Mouse (Mus musculus) midbrain, postnatal 0 days (tissue): Measurements from ENCODE around the gene St8sia1. TPM values are rescaled to one million over a fixed set of nuclear protein-coding genes. Genes with fewer than 3 reads are reported as not detected.

Source experiments
- ATAC-seq: fragments of 200-750 bp; cut with Nextera tagmentation; 2 replicates; pipeline ENCODE4 v1.8.0; 2017; ENCODE audit warnings: moderate number of reproducible peaks, mild to moderate bottlenecking, moderate TSS enrichment, moderate library complexity; ENCODE audit not compliant: low FRiP score
- DNase-seq: peaks from one replicate; pipeline ENCODE4 v3.0.0-alpha.2; 2015; ENCODE audit warnings: low spot score
- H3K27ac ChIP-seq: fragments of 300-500 bp; sonication (generic); 2 replicates; pipeline ENCODE4 v1.5.1; 2014; ENCODE audit warnings: low read depth, mild to moderate bottlenecking, low read length, mixed read lengths
- H3K27me3 ChIP-seq: fragments of 300-500 bp; sonication (generic); 2 replicates; pipeline ENCODE4 v1.6.1; 2014; ENCODE audit warnings: low read length, control low read depth, mixed read lengths; ENCODE audit not compliant: insufficient read depth
- H3K36me3 ChIP-seq: fragments of 300-500 bp; sonication (generic); 2 replicates; pipeline ENCODE4 v1.6.1; 2014; ENCODE audit warnings: low read length, control low read depth, mixed read lengths; ENCODE audit not compliant: insufficient read depth
- H3K4me1 ChIP-seq: fragments of 300-500 bp; sonication (generic); 2 replicates; pipeline ENCODE4 v1.6.1; 2014; ENCODE audit warnings: mild to moderate bottlenecking, control low read depth, antibody characterized with exemption, low read length, mixed read lengths; ENCODE audit not compliant: insufficient read depth
- H3K4me2 ChIP-seq: fragments of 300-500 bp; sonication (generic); 2 replicates; pipeline ENCODE4 v1.6.1; 2014; ENCODE audit warnings: low read depth, mild to moderate bottlenecking, low read length, mixed read lengths; ENCODE audit not compliant: poor library complexity, severe bottlenecking
- H3K4me3 ChIP-seq: fragments of 300-500 bp; sonication (generic); 2 replicates; pipeline ENCODE4 v1.5.1; 2014; ENCODE audit warnings: low read depth, mild to moderate bottlenecking, low read length, moderate library complexity
- H3K9ac ChIP-seq: fragments of 300-500 bp; sonication (generic); replicated peaks from 2 replicates; pipeline ENCODE4 v1.6.1; 2014; ENCODE audit warnings: mild to moderate bottlenecking, low read length, moderate library complexity, mixed read lengths; ENCODE audit not compliant: poor library complexity, severe bottlenecking
- H3K9me3 ChIP-seq: fragments of 300-500 bp; sonication (generic); 2 replicates; pipeline ENCODE4 v1.6.1; 2016; ENCODE audit warnings: low read length, control low read depth
- CTCF ChIP-seq: IDR thresholded peaks from 2 replicates; pipeline ENCODE4 v1.5.1; 2016; ENCODE audit warnings: antibody characterized with exemption, mild to moderate bottlenecking
- WGBS: fragments of 180-500 bp; shearing (Covaris S2); extraction: QIAGEN DNeasy Blood & Tissue Kit; methylation state at CpG from one replicate; pipeline ENCODE4 v1.1.7; 2014; 5-methylcytosine and 5-hydroxymethylcytosine counted together
- polyA plus RNA-seq: library from polyadenylated mRNA; unstranded; fragments of >200 nt; fragmentation: Nextera tagmentation; extraction: Ambion mirVana; gene quantifications from 2 replicates; pipeline ENCODE4 v1.2.1, GENCODE M21; 2015
- total RNA-seq: library from RNA; depleted of rRNA; stranded (reverse); fragments of >200 nt; gene quantifications from 2 replicates; pipeline ENCODE4 v1.2.3, GENCODE M21; 2014

St8sia1 gene
- total and polyA plus RNA-seq, 2 experiments from 2014 or later = 4.5 to 17.7 TPM

GRCm38 (mm10) chr6:142802617-142803525 is 161.4 kb downstream of the St8sia1 start:
- Histone ChIP-seq H3K27ac (no peak overlapping the region), H3K4me1 (no peaks in the 10 kb centered on the region), H3K4me2 (no peak overlapping the region), H3K4me3 (no peak overlapping the region), H3K9me3 (no peaks in the 10 kb centered on the region), H3K27me3 (no peaks in the 10 kb centered on the region), H3K36me3 (no peaks in the 10 kb centered on the region), H3K9ac (no peak overlapping the region)
- ATAC-seq = no peak
- no peak for TF ChIP-seq CTCF
- DNase-seq = no peak
- 67% methylated on average over 11 of the region's 11 CpGs for WGBS

DNA sequence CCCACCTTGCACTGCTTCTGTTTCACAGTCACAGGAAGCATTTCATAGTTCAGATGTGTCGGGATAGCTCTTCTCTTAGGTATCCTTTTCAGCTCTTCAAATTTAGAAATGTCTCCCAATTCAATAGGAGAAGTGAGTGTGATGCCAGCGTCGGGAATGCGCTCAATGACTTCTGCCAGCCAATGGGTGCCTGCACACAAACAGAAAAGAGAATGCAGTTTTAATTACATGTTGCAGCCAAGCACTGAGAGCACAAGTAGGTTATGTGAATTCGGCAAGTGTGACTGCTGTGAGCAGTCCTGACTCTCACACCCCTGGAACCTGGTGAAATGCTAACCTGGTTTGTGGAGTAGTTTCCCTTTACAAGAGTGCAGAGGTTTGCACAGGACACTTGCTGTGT is 162.6 kb downstream of the St8sia1 start:
- Histone ChIP-seq H3K4me3 (no peak overlapping the region), H3K9me3 (no peaks in the 10 kb centered on the region), H3K9ac (no peak overlapping the region), H3K27me3 (no peaks in the 10 kb centered on the region), H3K4me2 (no peak overlapping the region), H3K36me3 (no peaks in the 10 kb centered on the region), H3K4me1 (no peaks in the 10 kb centered on the region), H3K27ac (no peak overlapping the region)
- TF ChIP-seq CTCF = no peak
- no peak for ATAC-seq
- DNase-seq = no peak
- 79% methylated on average over 5 of the region's 5 CpGs for WGBS

- Histone ChIP-seq H3K9ac (no peak overlapping the region), H3K36me3 (no peaks in the 10 kb centered on the region), H3K4me1 (no peaks in the 10 kb centered on the region), H3K27ac (no peak overlapping the region), H3K4me3 (no peak overlapping the region), H3K9me3 (no peaks in the 10 kb centered on the region), H3K4me2 (no peak overlapping the region), H3K27me3 (no peaks in the 10 kb centered on the region)
- ATAC-seq (no peak), DNase-seq (no peak)
- 86% methylated on average over 7 of the region's 7 CpGs for WGBS
- no peak for TF ChIP-seq CTCF
These were observed 164.4 kb downstream of the St8sia1 start for GRCm38 (mm10) chr6:142799704-142800374.

- no peak overlapping the region for H3K4me2 ChIP-seq
- TF ChIP-seq CTCF = no peak
- no peaks in the 10 kb centered on the region for H3K9me3 ChIP-seq
- no peaks in the 10 kb centered on the region for H3K27me3 ChIP-seq
- H3K9ac ChIP-seq = no peak overlapping the region
- H3K36me3 ChIP-seq = no peaks in the 10 kb centered on the region
- no peak overlapping the region for H3K27ac ChIP-seq
- DNase-seq (no peak), ATAC-seq (no peak)
- H3K4me1 ChIP-seq = 0 out of 2 replicates have a peak, but pooled peaks cover 2% of the 10 kb centered on the region
- 66% methylated on average over 9 of the region's 9 CpGs for WGBS
- no peak overlapping the region for H3K4me3 ChIP-seq
These were observed 165.4 kb downstream of the St8sia1 start for GRCm38 (mm10) chr6:142798837-142799236.

DNA sequence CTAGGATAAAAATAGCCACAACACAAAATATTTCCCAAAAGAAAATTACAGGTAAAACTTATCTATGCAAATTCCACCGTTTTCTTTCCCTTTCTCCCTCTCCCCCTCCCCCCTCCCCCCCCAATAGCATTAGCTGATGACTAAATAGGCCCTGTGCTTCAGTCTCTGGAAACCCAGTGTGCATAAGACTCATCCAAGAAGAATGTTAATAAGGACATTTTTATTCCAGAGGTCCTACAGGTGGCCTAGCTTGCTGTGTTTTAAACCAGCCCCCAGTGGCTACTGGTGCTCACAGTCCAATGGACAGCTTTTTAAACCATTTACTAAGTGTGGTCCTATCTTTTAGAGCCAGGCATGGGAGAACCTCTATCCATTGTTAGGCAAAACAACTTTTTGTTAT is 166.3 kb downstream of the St8sia1 start:
- 88% methylated on average over 1 of the region's 1 CpGs for WGBS

More for the DNA sequence above, 166.3 kb downstream of the St8sia1 start:
- H3K27ac ChIP-seq = no peak overlapping the region
- no peak overlapping the region for H3K9ac ChIP-seq
- H3K4me3 ChIP-seq = no peak overlapping the region
- no peak for TF ChIP-seq CTCF
- no peak overlapping the region for H3K4me2 ChIP-seq
- H3K36me3 ChIP-seq = no peaks in the 10 kb centered on the region
- H3K9me3 ChIP-seq = no peaks in the 10 kb centered on the region
- no peak for ATAC-seq
- no peak for DNase-seq
- H3K27me3 ChIP-seq = no peaks in the 10 kb centered on the region
- 0 out of 2 replicates have a peak, but pooled peaks cover 3% of the 10 kb centered on the region for H3K4me1 ChIP-seq
